Mouse (Mus musculus): Measurements from ENCODE around the gene Psat1.

DNA sequence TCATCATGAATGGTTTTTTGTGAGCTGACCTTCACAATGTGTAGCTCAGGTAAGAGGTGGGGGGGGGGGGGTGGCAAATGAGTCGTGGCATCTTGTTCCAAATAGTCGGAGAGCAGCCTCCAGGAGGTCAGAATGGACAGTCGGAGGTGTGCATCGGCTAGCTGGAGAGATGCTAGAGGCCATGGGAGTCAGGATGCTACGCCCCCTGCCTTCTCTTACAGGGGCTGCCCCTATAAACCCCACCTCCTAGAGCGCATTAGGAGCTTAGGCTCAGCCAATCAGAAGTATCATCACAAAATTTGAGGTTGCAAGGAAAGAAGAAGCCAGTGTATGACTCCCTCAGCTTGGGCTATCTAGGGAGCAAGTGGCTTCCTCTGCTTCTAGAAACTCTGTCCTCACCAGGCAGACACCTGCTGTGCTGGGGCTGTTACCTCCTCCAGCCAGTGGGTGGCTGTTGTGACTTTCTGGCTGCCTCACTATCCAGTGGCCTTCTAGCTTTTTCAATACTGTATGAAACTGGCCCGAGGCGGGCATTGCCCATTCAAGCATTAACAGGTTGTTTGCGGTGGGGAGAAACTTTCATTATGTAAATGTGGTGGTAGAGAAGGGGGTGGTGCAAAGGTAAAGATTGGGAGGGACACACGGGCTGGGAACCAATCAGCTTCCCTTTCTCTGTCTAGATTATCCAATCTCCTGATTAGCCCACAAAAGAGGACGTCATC is 64.3 kb downstream of the Psat1 start:
- TF ChIP-seq EP300 (IDR thresholded peaks at IDR 0.05; ENCODE audit: low read depth) (no peak), CTCF (IDR thresholded peaks at IDR 0.05; ENCODE audit: low read depth) (peak; percentile 41; the same call in 1 of the 2 replicates)
